Mouse (Mus musculus) frontal cortex, postnatal 14 days (tissue): ENCODE measurements around the gene Ireb2.
"Not testable (repeated sequence)": the region's sequence is repeated elsewhere in the genome, so short reads cannot be mapped to it uniquely, and the experiment has no call there.

ENCODE experiments used
- DNase-seq, 2 experiments: peaks; one replicate each; pipeline ENCODE4 v3.0.0; 2022; ENCODE audit warnings: low spot score in 2 of 2

Gene Ireb2

GRCm38 (mm10) chr9:54863363-54864281 lies at the start of gene Ireb2:
TSS of gene Ireb2 (plus strand) at chr9:54863789.
- DNase-seq, result peak; percentile 96 to 99

- no peak for DNase-seq
Measured at GRCm38 (mm10) chr9:54816508-54817201, 46.9 kb upstream of the Ireb2 start.

GRCm38 (mm10) chr9:54821442-54822100 lies 42.0 kb upstream of the Ireb2 start:
- peak in 1 of 2 experiments; percentile 11 for DNase-seq

- no peak for DNase-seq
Measured at GRCm38 (mm10) chr9:54829760-54830159, 33.8 kb upstream of the Ireb2 start.

GRCm38 (mm10) chr9:54830624-54831023 lies 33.0 kb upstream of the Ireb2 start:
- peak in 1 of 2 experiments; percentile 22 for DNase-seq

GRCm38 (mm10) chr9:54833831-54834230 lies 29.8 kb upstream of the Ireb2 start:
- no peak for DNase-seq

GRCm38 (mm10) chr9:54835951-54836717 lies 27.5 kb upstream of the Ireb2 start:
- DNase-seq, result not testable (repeated sequence)

- no peak for DNase-seq
Measured at GRCm38 (mm10) chr9:54837835-54838234, 25.8 kb upstream of the Ireb2 start.

- DNase-seq, result no peak
Measured at GRCm38 (mm10) chr9:54840145-54840544, 23.4 kb upstream of the Ireb2 start.

- DNase-seq, result no peak
Measured at GRCm38 (mm10) chr9:54842311-54842710, 21.3 kb upstream of the Ireb2 start.

GRCm38 (mm10) chr9:54843887-54844286 lies 19.7 kb upstream of the Ireb2 start:
- no peak for DNase-seq

GRCm38 (mm10) chr9:54844556-54845176 lies 18.9 kb upstream of the Ireb2 start:
- no peak for DNase-seq

GRCm38 (mm10) chr9:54848203-54848602 lies 15.4 kb upstream of the Ireb2 start:
- DNase-seq, result no peak

GRCm38 (mm10) chr9:54853036-54853435 lies 10.6 kb upstream of the Ireb2 start:
- not testable (repeated sequence) for DNase-seq

- no peak for DNase-seq
Measured at GRCm38 (mm10) chr9:54853619-54854018, 10.0 kb upstream of the Ireb2 start.

- DNase-seq, result no peak
Measured at GRCm38 (mm10) chr9:54855638-54856037, 8.0 kb upstream of the Ireb2 start.

GRCm38 (mm10) chr9:54856121-54856520 lies 7.5 kb upstream of the Ireb2 start:
- no peak for DNase-seq

- no peak for DNase-seq
Measured at GRCm38 (mm10) chr9:54857474-54857873, 6.1 kb upstream of the Ireb2 start.

- no peak for DNase-seq
Measured at GRCm38 (mm10) chr9:54860526-54860925, 3.1 kb upstream of the Ireb2 start.

GRCm38 (mm10) chr9:54878759-54879158 lies 15.2 kb downstream of the Ireb2 start:
- no peak for DNase-seq

GRCm38 (mm10) chr9:54892111-54892510 lies 28.5 kb downstream of the Ireb2 start:
- DNase-seq, result no peak
